Mouse (Mus musculus): ENCODE measurements around the gene Def8. TPM values are rescaled to one million over a fixed set of nuclear protein-coding genes. Genes with fewer than 3 reads are reported as not detected.

Gene Def8
- polyA plus RNA-seq, 1 experiment = 3.7 TPM

DNA sequence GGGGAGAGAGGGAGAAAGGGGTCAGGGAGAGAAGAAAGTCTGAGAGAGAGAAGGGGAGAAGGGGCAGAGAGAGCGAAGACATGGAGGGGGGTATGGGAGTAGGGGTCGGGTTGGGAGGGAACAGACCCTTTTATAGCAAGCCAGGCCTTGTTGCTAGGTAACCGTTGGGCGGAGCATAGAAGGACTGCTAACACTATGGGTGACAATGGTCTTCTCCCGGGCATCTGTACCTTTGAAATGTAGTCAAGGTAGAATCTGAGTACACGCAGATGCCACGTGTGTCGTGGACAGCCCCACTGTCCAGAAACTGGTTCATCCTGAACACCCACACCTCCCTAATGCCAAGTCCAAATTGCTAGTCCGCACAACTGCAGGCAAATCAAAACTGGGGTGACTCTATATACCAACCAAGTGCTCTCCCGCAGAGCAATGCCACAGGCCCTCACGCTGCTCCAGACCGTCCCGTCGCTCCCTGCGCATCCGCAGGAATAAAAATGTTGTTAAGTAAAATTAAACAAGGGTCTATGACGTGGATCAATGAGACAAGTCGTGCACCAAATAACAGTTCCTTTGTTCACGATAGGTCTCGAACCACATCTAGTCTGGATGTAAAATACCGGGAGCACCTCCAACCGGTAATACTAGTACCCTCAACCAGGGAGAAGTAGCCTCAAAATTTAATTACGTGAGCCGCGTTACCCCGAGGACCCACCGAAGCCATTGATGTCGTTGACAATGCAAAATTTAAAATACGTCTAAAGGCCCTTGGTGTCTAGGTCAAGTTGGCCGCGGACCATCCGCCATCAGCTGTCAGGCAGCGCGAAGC is 53.8 kb downstream of the Def8 start:
- Histone ChIP-seq H3K36me3 (ENCODE audit: control insufficient read depth, insufficient read depth, low read length) (no peaks in the 10 kb centered on the region), H3K4me3 (ENCODE audit: control insufficient read depth, low read depth, low read length) (peak overlapping the region; percentile 99), H3K4me1 (ENCODE audit: control insufficient read depth, insufficient read depth, low read length) (peaks cover 11% of the 10 kb centered on the region), H3K27ac (ENCODE audit: control insufficient read depth, insufficient read depth, low read depth, low read length) (peak overlapping the region; percentile 97), H3K27me3 (ENCODE audit: control insufficient read depth, insufficient read depth, low read length) (no peaks in the 10 kb centered on the region)
- no peak for TF ChIP-seq POLR2A (IDR thresholded peaks at IDR 0.05; ENCODE audit: control insufficient read depth, low read depth, low read length)
- no peak for TF ChIP-seq CTCF (IDR thresholded peaks at IDR 0.05; ENCODE audit: control insufficient read depth, insufficient read depth, insufficient replicate concordance, low read depth, low read length)

GRCm38 (mm10) chr8:123477737-123478258 is 54.5 kb downstream of the Def8 start, which contains the start of gene Afg3l1:
Afg3l1 (plus strand) TSS chr8:123477903.
- Histone ChIP-seq H3K4me3 (ENCODE audit: control insufficient read depth, low read depth, low read length) (peak within 1 kb of the TSS; percentile 99), H3K27ac (ENCODE audit: control insufficient read depth, insufficient read depth, low read depth, low read length) (peak within 1 kb of the TSS; percentile 97), H3K36me3 (ENCODE audit: control insufficient read depth, insufficient read depth, low read length) (no peaks in the 10 kb centered on the region), H3K27me3 (ENCODE audit: control insufficient read depth, insufficient read depth, low read length) (no peaks in the 10 kb centered on the region), H3K4me1 (ENCODE audit: control insufficient read depth, insufficient read depth, low read length) (peaks cover 11% of the 10 kb centered on the region)
- TF ChIP-seq POLR2A (IDR thresholded peaks at IDR 0.05; ENCODE audit: control insufficient read depth, low read depth, low read length) (peak; percentile 53), CTCF (IDR thresholded peaks at IDR 0.05; ENCODE audit: control insufficient read depth, insufficient read depth, insufficient replicate concordance, low read depth, low read length) (no peak; the same call in 1 of the 2 replicates)

- Histone ChIP-seq H3K4me3 (ENCODE audit: control insufficient read depth, low read depth, low read length) (peak overlapping the region; percentile 99), H3K27me3 (ENCODE audit: control insufficient read depth, insufficient read depth, low read length) (no peaks in the 10 kb centered on the region), H3K36me3 (ENCODE audit: control insufficient read depth, insufficient read depth, low read length) (no peaks in the 10 kb centered on the region), H3K27ac (ENCODE audit: control insufficient read depth, insufficient read depth, low read depth, low read length) (peak overlapping the region; percentile 97), H3K4me1 (ENCODE audit: control insufficient read depth, insufficient read depth, low read length) (peaks cover 11% of the 10 kb centered on the region)
- TF ChIP-seq CTCF (IDR thresholded peaks at IDR 0.05; ENCODE audit: control insufficient read depth, insufficient read depth, insufficient replicate concordance, low read depth, low read length) (no peak), POLR2A (IDR thresholded peaks at IDR 0.05; ENCODE audit: control insufficient read depth, low read depth, low read length) (no peak)
Measured at GRCm38 (mm10) chr8:123478456-123479218, 55.3 kb downstream of the Def8 start.

DNA sequence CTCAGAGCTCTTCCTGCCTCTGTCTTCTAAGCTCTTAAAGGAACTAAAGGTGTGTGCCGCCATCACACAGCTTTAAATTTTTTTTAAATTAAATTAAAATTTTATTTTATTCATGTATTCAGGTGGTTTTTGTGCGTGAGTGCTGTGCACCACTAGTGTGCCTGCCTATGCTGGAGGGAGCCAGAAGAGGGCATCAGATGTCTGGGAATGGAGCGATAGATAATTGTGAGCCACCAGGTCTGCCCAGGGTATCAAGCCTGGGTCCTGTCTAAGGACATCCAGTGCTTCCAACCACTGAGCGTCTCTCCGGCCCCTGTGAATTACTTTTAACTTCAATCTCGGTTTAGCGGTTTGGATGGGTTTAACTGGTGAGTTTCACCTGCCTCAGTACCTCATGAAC is 59.3 kb downstream of the Def8 start:
- Histone ChIP-seq H3K4me1 (ENCODE audit: control insufficient read depth, insufficient read depth, low read length) (peaks cover 4% of the 10 kb centered on the region; the same call in 1 of the 2 replicates), H3K36me3 (ENCODE audit: control insufficient read depth, insufficient read depth, low read length) (no peaks in the 10 kb centered on the region; the same call in none of the 2 replicates), H3K27me3 (ENCODE audit: control insufficient read depth, insufficient read depth, low read length) (no peaks in the 10 kb centered on the region), H3K27ac (ENCODE audit: control insufficient read depth, insufficient read depth, low read depth, low read length) (no peak overlapping the region), H3K4me3 (ENCODE audit: control insufficient read depth, low read depth, low read length) (no peak overlapping the region)
- TF ChIP-seq CTCF (IDR thresholded peaks at IDR 0.05; ENCODE audit: control insufficient read depth, insufficient read depth, insufficient replicate concordance, low read depth, low read length) (no peak), POLR2A (IDR thresholded peaks at IDR 0.05; ENCODE audit: control insufficient read depth, low read depth, low read length) (no peak)

DNA sequence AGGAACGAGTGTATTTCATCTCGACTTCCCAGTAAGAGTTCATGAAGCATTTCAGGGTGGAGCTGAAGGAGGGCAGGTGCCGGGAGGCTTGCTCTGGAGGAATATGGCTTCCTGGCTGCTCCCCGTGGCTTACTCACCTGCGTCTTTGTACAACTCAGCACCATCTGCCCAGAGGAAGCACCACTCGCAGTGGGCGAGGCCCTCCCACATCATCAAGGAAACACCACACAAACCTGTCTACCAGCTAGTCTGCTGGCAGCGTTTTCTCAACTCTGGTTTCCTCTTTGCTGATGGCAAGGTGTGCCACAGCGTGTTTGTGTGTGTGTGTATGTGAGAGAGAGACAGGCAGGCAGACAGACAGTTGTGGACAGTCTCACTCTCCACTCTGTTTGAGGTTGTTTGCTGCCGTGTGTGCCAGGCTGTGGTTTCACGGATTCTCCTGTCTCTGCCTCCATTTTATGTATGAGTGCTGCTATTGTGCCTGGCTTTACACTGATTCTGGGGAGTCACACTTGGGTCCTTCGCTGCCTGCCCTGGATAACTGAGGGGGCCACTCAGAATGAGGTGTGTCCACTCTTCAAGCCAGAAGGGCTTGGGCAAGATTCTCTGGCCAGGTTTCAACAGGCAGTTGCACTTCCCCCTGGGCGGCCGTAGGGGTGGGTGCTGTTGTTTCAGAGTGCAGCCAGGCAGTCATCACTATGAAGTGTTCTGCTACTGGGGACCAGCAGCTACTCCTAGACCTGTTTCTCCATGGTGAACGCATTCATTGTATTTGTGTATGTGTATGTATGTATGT is 68.2 kb downstream of the Def8 start:
- Histone ChIP-seq H3K4me1 (ENCODE audit: control insufficient read depth, insufficient read depth, low read length) (no peaks in the 10 kb centered on the region), H3K4me3 (ENCODE audit: control insufficient read depth, low read depth, low read length) (no peak overlapping the region), H3K36me3 (ENCODE audit: control insufficient read depth, insufficient read depth, low read length) (peaks cover 15% of the 10 kb centered on the region), H3K27me3 (ENCODE audit: control insufficient read depth, insufficient read depth, low read length) (no peaks in the 10 kb centered on the region), H3K27ac (ENCODE audit: control insufficient read depth, insufficient read depth, low read depth, low read length) (no peak overlapping the region)
- TF ChIP-seq CTCF (IDR thresholded peaks at IDR 0.05; ENCODE audit: control insufficient read depth, insufficient read depth, insufficient replicate concordance, low read depth, low read length) (no peak), POLR2A (IDR thresholded peaks at IDR 0.05; ENCODE audit: control insufficient read depth, low read depth, low read length) (no peak)

DNA sequence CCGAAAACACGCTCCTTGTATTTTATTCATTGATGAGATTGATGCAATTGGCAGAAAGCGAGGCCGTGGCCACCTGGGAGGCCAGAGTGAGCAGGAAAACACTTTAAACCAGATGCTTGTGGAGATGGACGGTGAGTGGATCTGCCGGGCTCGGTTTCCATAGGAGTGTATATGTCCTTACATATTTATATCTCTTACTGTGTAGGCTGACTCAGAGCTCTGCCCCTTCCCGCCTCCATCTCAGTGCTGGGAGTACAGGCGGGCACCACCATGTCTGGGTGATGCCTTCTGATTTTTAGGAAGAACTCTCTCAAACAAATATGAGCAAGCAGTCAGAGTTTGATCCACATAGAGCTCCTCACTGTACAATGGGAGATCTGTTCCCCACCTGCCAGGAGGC is 69.6 kb downstream of the Def8 start:
- Histone ChIP-seq H3K4me1 (ENCODE audit: control insufficient read depth, insufficient read depth, low read length) (no peaks in the 10 kb centered on the region), H3K27me3 (ENCODE audit: control insufficient read depth, insufficient read depth, low read length) (no peaks in the 10 kb centered on the region), H3K27ac (ENCODE audit: control insufficient read depth, insufficient read depth, low read depth, low read length) (no peak overlapping the region), H3K4me3 (ENCODE audit: control insufficient read depth, low read depth, low read length) (no peak overlapping the region), H3K36me3 (ENCODE audit: control insufficient read depth, insufficient read depth, low read length) (peaks cover 15% of the 10 kb centered on the region)
- TF ChIP-seq POLR2A (IDR thresholded peaks at IDR 0.05; ENCODE audit: control insufficient read depth, low read depth, low read length) = no peak
